Mouse (Mus musculus) thymus, postnatal 10 days (tissue): ENCODE results near the gene Paics.
"Not testable (repeated sequence)": the region's sequence is repeated elsewhere in the genome, so short reads cannot be mapped to it uniquely, and the experiment has no call there.

Experiments
- DNase-seq, 2 experiments: peaks; one replicate each; pipeline ENCODE4 v3.0.0; 2021; ENCODE audit warnings: low spot score in 2 of 2

Paics gene

GRCm38 (mm10) chr5:76951106-76952027 is at the start of gene Paics, which contains the start of gene Ppat:
Paics (plus strand) TSS chr5:76951307.
Ppat (minus strand) TSS chr5:76951578.
- peak; percentile 98 for DNase-seq

GRCm38 (mm10) chr5:76902131-76902530 is 49.0 kb upstream of the Paics start:
- DNase-seq = no peak

- no peak for DNase-seq
Observed at GRCm38 (mm10) chr5:76904713-76905404, 46.2 kb upstream of the Paics start.

- peak; percentile 92 to 98 for DNase-seq
Observed at GRCm38 (mm10) chr5:76905405-76906154, 45.5 kb upstream of the Paics start, which contains the start of gene Aasdh. Aasdh (minus strand) TSS chr5:76905514.

GRCm38 (mm10) chr5:76906155-76906499 is 45.0 kb upstream of the Paics start:
- DNase-seq = no peak

GRCm38 (mm10) chr5:76910807-76911206 is 40.3 kb upstream of the Paics start:
- no peak for DNase-seq

- not testable (repeated sequence) for DNase-seq
Observed at GRCm38 (mm10) chr5:76912522-76912921, 38.6 kb upstream of the Paics start.

- no peak for DNase-seq
Observed at GRCm38 (mm10) chr5:76922833-76923232, 28.3 kb upstream of the Paics start.

GRCm38 (mm10) chr5:76923428-76923827 is 27.7 kb upstream of the Paics start:
- DNase-seq = no peak

- DNase-seq = no peak
Observed at GRCm38 (mm10) chr5:76924296-76924695, 26.8 kb upstream of the Paics start.

GRCm38 (mm10) chr5:76928124-76928832 is 22.8 kb upstream of the Paics start:
- DNase-seq = no peak

GRCm38 (mm10) chr5:76929180-76929877 is 21.8 kb upstream of the Paics start:
- DNase-seq = no peak

- no peak for DNase-seq
Observed at GRCm38 (mm10) chr5:76939717-76940116, 11.4 kb upstream of the Paics start.

GRCm38 (mm10) chr5:76941975-76942374 is 9.1 kb upstream of the Paics start:
- DNase-seq = no peak

GRCm38 (mm10) chr5:76942505-76942904 is 8.6 kb upstream of the Paics start:
- DNase-seq = no peak

GRCm38 (mm10) chr5:76944965-76945677 is 6.0 kb upstream of the Paics start:
- DNase-seq = no peak

GRCm38 (mm10) chr5:76945678-76946033 is 5.5 kb upstream of the Paics start:
- DNase-seq = no peak

GRCm38 (mm10) chr5:76947142-76947541 is 4.0 kb upstream of the Paics start:
- no peak for DNase-seq

- DNase-seq = no peak
Observed at GRCm38 (mm10) chr5:76947758-76948157, 3.3 kb upstream of the Paics start.
